ENCODE assay signal across 10 mouse cellular contexts in genomic region chr6:37593033-37593374, GRCm38 (mm10).
DNase-seq lines count a peak whose midpoint lies in the region; ATAC-seq and TF ChIP-seq lines count a peak whose summit lies in the region.
"Had no signal": no experiment of that assay in that cellular context is flagged by ENCODE, and none has a peak within 500 bp of the region (broad histone marks: within the 10 kb centered on the region; RNA-seq: fewer than 3 reads in every experiment).

No protein-coding gene starts in this region.

- no peaks in the 10 kb centered on the region for H3K9me3 ChIP-seq in liver, postnatal 0 days (ENCODE audit: low read length)
- H3K9me3 ChIP-seq in liver, embryonic 11.5 days (ENCODE audit: control insufficient read depth, low read length) = no peaks in the 10 kb centered on the region
- no peaks in the 10 kb centered on the region for H3K9me3 ChIP-seq in intestine, embryonic 15.5 days
- no peaks in the 10 kb centered on the region for H3K9me3 ChIP-seq in stomach, embryonic 15.5 days
- H3K9me3 ChIP-seq: liver, embryonic 15.5 days had no signal

- no peak overlapping the region for H3K4me3 ChIP-seq in gastrocnemius, adult 2 months
- no peak overlapping the region for H3K4me3 ChIP-seq in liver, postnatal 0 days (ENCODE audit: low read depth, low read length)
- H3K4me3 ChIP-seq in liver, embryonic 11.5 days (ENCODE audit: low read depth, low read length) = no peak overlapping the region
- H3K4me3 ChIP-seq in intestine, embryonic 15.5 days (replicated peaks) = no peak overlapping the region
- no peak overlapping the region for H3K4me3 ChIP-seq in stomach, embryonic 15.5 days (replicated peaks)
- H3K4me3 ChIP-seq: liver, embryonic 15.5 days; myocyte had no signal

- no peaks in the 10 kb centered on the region for H3K36me3 ChIP-seq in liver, postnatal 0 days (replicated peaks; ENCODE audit: insufficient read depth, low read length)
- H3K36me3 ChIP-seq in liver, embryonic 11.5 days (ENCODE audit: control insufficient read depth, insufficient read depth, low read length) = no peaks in the 10 kb centered on the region
- H3K36me3 ChIP-seq in intestine, embryonic 15.5 days = no peaks in the 10 kb centered on the region
- no peaks in the 10 kb centered on the region for H3K36me3 ChIP-seq in stomach, embryonic 15.5 days
- H3K36me3 ChIP-seq: liver, embryonic 15.5 days had no signal

- H3K4me2 ChIP-seq in liver, postnatal 0 days (ENCODE audit: low read depth, low read length) = 0 out of 2 replicates have a peak overlapping the region, but pooled peaks have one; percentile 15
- no peak overlapping the region for H3K4me2 ChIP-seq in liver, embryonic 11.5 days
- H3K4me2 ChIP-seq in intestine, embryonic 15.5 days (replicated peaks) = 0 out of 2 replicates have a peak overlapping the region, but pooled peaks have one; percentile 15
- H3K4me2 ChIP-seq in stomach, embryonic 15.5 days = no peak overlapping the region
- H3K4me2 ChIP-seq: liver, embryonic 15.5 days had no signal

- H3K27me3 ChIP-seq in liver, postnatal 0 days (ENCODE audit: insufficient read depth, low read length) = no peaks in the 10 kb centered on the region
- no peaks in the 10 kb centered on the region for H3K27me3 ChIP-seq in liver, embryonic 11.5 days (replicated peaks; ENCODE audit: control insufficient read depth, insufficient read depth, low read length)
- H3K27me3 ChIP-seq in intestine, embryonic 15.5 days (replicated peaks) = no peaks in the 10 kb centered on the region
- H3K27me3 ChIP-seq in stomach, embryonic 15.5 days (replicated peaks) = no peaks in the 10 kb centered on the region
- H3K27me3 ChIP-seq: liver, embryonic 15.5 days had no signal

- intact Hi-C loops in gastrocnemius, adult 2 months (cut with DNase I) = loop anchor here (5.0 kb wide), 3 partner anchors 129 to 414 kb away; partner anchors contain the start of gene Trim24

- no peak for TF ChIP-seq EP300 in liver, postnatal 0 days (IDR thresholded peaks at IDR 0.05; ENCODE audit: low read depth)

- no peak for DNase-seq in gastrocnemius, adult 2 months
- no peak for DNase-seq in gastrocnemius, postnatal 10 days
- no peak for DNase-seq in liver, postnatal 0 days
- DNase-seq in liver, embryonic 11.5 days (ENCODE audit: low spot score) = no peak
- no peak for DNase-seq in adrenal gland, postnatal 25 days
- no peak for DNase-seq in adrenal gland, adult 8-10 months

- no peak for ATAC-seq in liver, postnatal 0 days
- no peak for ATAC-seq in liver, embryonic 11.5 days (replicated peaks; ENCODE audit: low FRiP score)
- no peak for ATAC-seq in intestine, embryonic 15.5 days
- ATAC-seq in stomach, embryonic 15.5 days (ENCODE audit: insufficient read depth, low FRiP score, low read depth) = no peak

- no peak overlapping the region for H3K9ac ChIP-seq in liver, postnatal 0 days (replicated peaks)
- H3K9ac ChIP-seq in liver, embryonic 11.5 days (ENCODE audit: low read depth, low read length) = no peak overlapping the region
- H3K9ac ChIP-seq in intestine, embryonic 15.5 days = no peak overlapping the region
- no peak overlapping the region for H3K9ac ChIP-seq in stomach, embryonic 15.5 days
- H3K9ac ChIP-seq: liver, embryonic 15.5 days had no signal

- H3K4me1 ChIP-seq in liver, postnatal 0 days (ENCODE audit: insufficient read depth) = peaks cover 7% of the 10 kb centered on the region; the same call in 1 of the 2 replicates
- peaks cover 3% of the 10 kb centered on the region; the same call in 1 of the 2 replicates for H3K4me1 ChIP-seq in liver, embryonic 11.5 days (replicated peaks; ENCODE audit: control insufficient read depth, insufficient read depth, low read length)
- H3K4me1 ChIP-seq in intestine, embryonic 15.5 days (replicated peaks) = peaks cover 6% of the 10 kb centered on the region; the same call in 1 of the 2 replicates
- peaks cover 8% of the 10 kb centered on the region; the same call in 1 of the 2 replicates for H3K4me1 ChIP-seq in stomach, embryonic 15.5 days

- H3K27ac ChIP-seq in gastrocnemius, adult 2 months = peak overlapping the region; percentile 63
- H3K27ac ChIP-seq in liver, postnatal 0 days (ENCODE audit: low read depth) = peak overlapping the region; percentile 78
- H3K27ac ChIP-seq in liver, embryonic 11.5 days (ENCODE audit: low read depth, low read length) = no peak overlapping the region; the same call in 1 of the 2 replicates
- no peak overlapping the region for H3K27ac ChIP-seq in intestine, embryonic 15.5 days
- peak overlapping the region; percentile 14; the same call in 1 of the 2 replicates for H3K27ac ChIP-seq in stomach, embryonic 15.5 days
- H3K27ac ChIP-seq: liver, embryonic 15.5 days had no signal

- WGBS in liver, postnatal 0 days (ENCODE audit: insufficient replicate concordance) = 74% methylated on average over 6 of the region's 6 CpGs
- WGBS in liver, embryonic 11.5 days = 76% methylated on average over 6 of the region's 6 CpGs
- 57% methylated on average over 6 of the region's 6 CpGs for WGBS in intestine, embryonic 15.5 days
- WGBS in stomach, embryonic 15.5 days = 74% methylated on average over 6 of the region's 6 CpGs

- no peak for TF ChIP-seq CTCF in gastrocnemius, adult 2 months (IDR thresholded peaks at IDR 0.05)
- no peak for TF ChIP-seq CTCF in liver, postnatal 0 days (IDR thresholded peaks at IDR 0.05; ENCODE audit: low read depth)

Comparison
In these comparisons a context has a peak if more than half of its experiments do, and no peak if none do; other contexts are left out.
1. H3K27ac ChIP-seq: peak in gastrocnemius, adult 2 months (single experiment), liver, postnatal 0 days (single experiment) and stomach, embryonic 15.5 days (single experiment); none in liver, embryonic 11.5 days (single experiment) and intestine, embryonic 15.5 days (single experiment).
2. H3K4me2 ChIP-seq: peak in liver, postnatal 0 days (single experiment) and intestine, embryonic 15.5 days (single experiment); none in liver, embryonic 11.5 days (single experiment) and stomach, embryonic 15.5 days (single experiment).